Mouse (Mus musculus) embryonic fibroblast, embryonic 13.5 days (primary cell): ENCODE results near the gene B3galt5. TPM values are rescaled to one million over a fixed set of nuclear protein-coding genes. Genes with fewer than 3 reads are reported as not detected.

Experiments used
- H3K27ac ChIP-seq: 2 replicates; pipeline ENCODE4 v1.5.1; 2012; ENCODE audit warnings: low read length, control low read depth, inconsistent platforms; ENCODE audit not compliant: insufficient read depth
- H3K4me1 ChIP-seq: 2 replicates; pipeline ENCODE4 v1.6.1; 2011; ENCODE audit warnings: low read length; ENCODE audit not compliant: control insufficient read depth, insufficient read depth
- H3K4me3 ChIP-seq: 2 replicates; pipeline ENCODE4 v1.5.1; 2011; ENCODE audit warnings: mild to moderate bottlenecking, control low read depth, low read length; ENCODE audit not compliant: insufficient read depth
- CTCF ChIP-seq: IDR thresholded peaks from 2 replicates; pipeline ENCODE4 v1.5.1; 2011; ENCODE audit warnings: mild to moderate bottlenecking, control low read depth, low read length, moderate library complexity, borderline replicate concordance; ENCODE audit not compliant: insufficient read depth
- POLR2A ChIP-seq: IDR thresholded peaks from 2 replicates; pipeline ENCODE4 v1.6.1; 2011; ENCODE audit warnings: low read depth, mild to moderate bottlenecking, control low read depth, low read length, moderate library complexity
- polyA plus RNA-seq: library from polyadenylated mRNA; stranded (reverse); fragments of >200 nt; gene quantifications from 2 replicates; pipeline ENCODE4 v1.2.4, GENCODE M21; 2011; ENCODE audit warnings: low read depth; ENCODE audit not compliant: missing spikeins, insufficient read length

B3galt5 gene
- polyA plus RNA-seq, 1 experiment, result not detected

GRCm38 (mm10) chr16:96213027-96213426 is 22.6 kb upstream of the B3galt5 start:
- no peak overlapping the region for H3K27ac ChIP-seq
- H3K4me3 ChIP-seq, result no peak overlapping the region
- TF ChIP-seq POLR2A (no peak), CTCF (no peak)
- H3K4me1 ChIP-seq, result no peaks in the 10 kb centered on the region

- H3K4me1 ChIP-seq, result no peaks in the 10 kb centered on the region
- no peak overlapping the region for H3K4me3 ChIP-seq
- no peak for TF ChIP-seq POLR2A
- TF ChIP-seq CTCF, result no peak
- no peak overlapping the region for H3K27ac ChIP-seq
Measured at GRCm38 (mm10) chr16:96221491-96221890, 14.1 kb upstream of the B3galt5 start.

GRCm38 (mm10) chr16:96221959-96222358 is 13.6 kb upstream of the B3galt5 start:
- no peaks in the 10 kb centered on the region for H3K4me1 ChIP-seq
- H3K4me3 ChIP-seq, result no peak overlapping the region
- H3K27ac ChIP-seq, result no peak overlapping the region
- TF ChIP-seq POLR2A (no peak), CTCF (no peak)

- no peaks in the 10 kb centered on the region for H3K4me1 ChIP-seq
- no peak overlapping the region for H3K27ac ChIP-seq
- TF ChIP-seq POLR2A (no peak), CTCF (no peak)
- H3K4me3 ChIP-seq, result no peak overlapping the region
Measured at GRCm38 (mm10) chr16:96222452-96222851, 13.1 kb upstream of the B3galt5 start.

GRCm38 (mm10) chr16:96228438-96228837 is 7.2 kb upstream of the B3galt5 start:
- no peaks in the 10 kb centered on the region for H3K4me1 ChIP-seq
- H3K4me3 ChIP-seq, result no peak overlapping the region
- no peak for TF ChIP-seq POLR2A
- TF ChIP-seq CTCF, result no peak
- H3K27ac ChIP-seq, result no peak overlapping the region

GRCm38 (mm10) chr16:96229044-96229555 is 6.5 kb upstream of the B3galt5 start:
- H3K27ac ChIP-seq, result no peak overlapping the region

GRCm38 (mm10) chr16:96230411-96230810 is 5.2 kb upstream of the B3galt5 start:
- H3K4me1 ChIP-seq, result no peaks in the 10 kb centered on the region
- H3K27ac ChIP-seq, result no peak overlapping the region
- H3K4me3 ChIP-seq, result no peak overlapping the region
- TF ChIP-seq CTCF (peak; percentile 90), POLR2A (no peak)

More at GRCm38 (mm10) chr16:96229044-96229555, 6.5 kb upstream of the B3galt5 start:
- H3K4me3 ChIP-seq, result no peak overlapping the region
- TF ChIP-seq CTCF, result no peak
- TF ChIP-seq POLR2A, result no peak
- no peaks in the 10 kb centered on the region for H3K4me1 ChIP-seq

- TF ChIP-seq CTCF, result no peak
- no peak for TF ChIP-seq POLR2A
- no peak overlapping the region for H3K4me3 ChIP-seq
- no peak overlapping the region for H3K27ac ChIP-seq
- no peaks in the 10 kb centered on the region for H3K4me1 ChIP-seq
Measured at GRCm38 (mm10) chr16:96231251-96231650, 4.3 kb upstream of the B3galt5 start.

- Histone ChIP-seq H3K27ac (no peak overlapping the region), H3K4me1 (no peaks in the 10 kb centered on the region), H3K4me3 (no peak overlapping the region)
- TF ChIP-seq POLR2A (no peak), CTCF (no peak)
Measured at GRCm38 (mm10) chr16:96231974-96232373, 3.6 kb upstream of the B3galt5 start.

GRCm38 (mm10) chr16:96233996-96234395 is 1.6 kb upstream of the B3galt5 start:
- no peak overlapping the region for H3K4me3 ChIP-seq
- no peak overlapping the region for H3K27ac ChIP-seq
- no peak for TF ChIP-seq POLR2A
- no peak for TF ChIP-seq CTCF
- H3K4me1 ChIP-seq, result no peaks in the 10 kb centered on the region
